Mouse (Mus musculus) midbrain, embryonic 16.5 days (tissue): ENCODE results near the gene Dusp19. TPM values are rescaled to one million over a fixed set of nuclear protein-coding genes. Genes with fewer than 3 reads are reported as not detected.

Source experiments
- ATAC-seq: fragments of 200-750 bp; cut with Nextera tagmentation; 2 replicates; pipeline ENCODE4 v1.8.0; 2017; ENCODE audit warnings: moderate TSS enrichment
- H3K27ac ChIP-seq: fragments of 300-500 bp; sonication (generic); 2 replicates; pipeline ENCODE4 v1.5.1; 2014; ENCODE audit warnings: mild to moderate bottlenecking, low read length, mixed read lengths
- H3K27me3 ChIP-seq: fragments of 300-500 bp; sonication (generic); 2 replicates; pipeline ENCODE4 v1.6.1; 2014; ENCODE audit warnings: low read depth, low read length, mixed read lengths; ENCODE audit not compliant: control insufficient read depth, insufficient read depth
- H3K36me3 ChIP-seq: fragments of 300-500 bp; sonication (generic); 2 replicates; pipeline ENCODE4 v1.6.1; 2014; ENCODE audit warnings: mild to moderate bottlenecking, low read length, moderate library complexity, mixed read lengths; ENCODE audit not compliant: control insufficient read depth, insufficient read depth
- H3K4me1 ChIP-seq: fragments of 300-500 bp; sonication (generic); 2 replicates; pipeline ENCODE4 v1.6.1; 2014; ENCODE audit warnings: mild to moderate bottlenecking, low read length, mixed read lengths; ENCODE audit not compliant: control insufficient read depth, insufficient read depth
- H3K4me2 ChIP-seq: fragments of 300-500 bp; sonication (generic); 2 replicates; pipeline ENCODE4 v1.6.1; 2014; ENCODE audit warnings: mild to moderate bottlenecking, low read length, mixed read lengths
- H3K4me3 ChIP-seq: fragments of 300-500 bp; sonication (generic); 2 replicates; pipeline ENCODE4 v1.5.1; 2014; ENCODE audit warnings: low read depth, mild to moderate bottlenecking, low read length, moderate library complexity, mixed read lengths
- H3K9ac ChIP-seq: fragments of 300-500 bp; sonication (generic); 2 replicates; pipeline ENCODE4 v1.6.1; 2014; ENCODE audit warnings: low read depth, low read length, mixed read lengths
- H3K9me3 ChIP-seq: fragments of 300-500 bp; sonication (generic); replicated peaks from 2 replicates; pipeline ENCODE4 v1.6.1; 2014; ENCODE audit warnings: mild to moderate bottlenecking, low read length, mixed read lengths; ENCODE audit not compliant: control insufficient read depth, poor library complexity, severe bottlenecking
- WGBS: fragments of 180-500 bp; shearing (Covaris S2); extraction: QIAGEN DNeasy Blood & Tissue Kit; methylation state at CpG from one replicate; pipeline ENCODE4 v1.1.7; 2014; 5-methylcytosine and 5-hydroxymethylcytosine counted together
- polyA plus RNA-seq: library from polyadenylated mRNA; unstranded; fragments of >200 nt; fragmentation: Nextera tagmentation; extraction: Ambion mirVana; gene quantifications from 2 replicates; pipeline ENCODE4 v1.2.1, GENCODE M21; 2015

The Dusp19 gene
- polyA plus RNA-seq, 1 experiment from 2014 or later, result 18.0 TPM

- WGBS, result 74% methylated on average over 4 of the region's 4 CpGs
- no peak for ATAC-seq
- Histone ChIP-seq H3K4me1 (no peaks in the 10 kb centered on the region), H3K9me3 (no peaks in the 10 kb centered on the region), H3K9ac (no peak overlapping the region), H3K36me3 (no peaks in the 10 kb centered on the region), H3K27me3 (no peaks in the 10 kb centered on the region), H3K4me3 (no peak overlapping the region), H3K4me2 (no peak overlapping the region), H3K27ac (no peak overlapping the region)
Observed at GRCm38 (mm10) chr2:80594215-80594918, 22.5 kb upstream of the Dusp19 start.

- Histone ChIP-seq H3K4me1 (no peaks in the 10 kb centered on the region), H3K36me3 (no peaks in the 10 kb centered on the region), H3K9ac (no peak overlapping the region), H3K27ac (no peak overlapping the region), H3K4me2 (no peak overlapping the region), H3K4me3 (no peak overlapping the region), H3K9me3 (no peaks in the 10 kb centered on the region), H3K27me3 (no peaks in the 10 kb centered on the region)
- ATAC-seq, result no peak
- WGBS, result 79% methylated on average over 5 of the region's 5 CpGs
Observed at GRCm38 (mm10) chr2:80596960-80597359, 19.9 kb upstream of the Dusp19 start.

- H3K27me3 ChIP-seq, result no peaks in the 10 kb centered on the region
- whole genome bisulfite sequencing, result 86% methylated on average over 3 of the region's 3 CpGs
- H3K9me3 ChIP-seq, result no peaks in the 10 kb centered on the region
- ATAC-seq, result no peak
- no peak overlapping the region for H3K27ac ChIP-seq
- H3K9ac ChIP-seq, result no peak overlapping the region
- no peak overlapping the region for H3K4me3 ChIP-seq
- no peak overlapping the region for H3K4me2 ChIP-seq
- no peaks in the 10 kb centered on the region for H3K36me3 ChIP-seq
- H3K4me1 ChIP-seq, result no peaks in the 10 kb centered on the region
Observed at GRCm38 (mm10) chr2:80599850-80600249, 17.0 kb upstream of the Dusp19 start.

GRCm38 (mm10) chr2:80600611-80601010, 16.2 kb upstream of the Dusp19 start:
- H3K27ac ChIP-seq, result no peak overlapping the region
- H3K4me1 ChIP-seq, result no peaks in the 10 kb centered on the region
- H3K4me2 ChIP-seq, result no peak overlapping the region
- ATAC-seq, result no peak
- no peak overlapping the region for H3K9ac ChIP-seq
- no peaks in the 10 kb centered on the region for H3K9me3 ChIP-seq
- H3K36me3 ChIP-seq, result no peaks in the 10 kb centered on the region
- H3K27me3 ChIP-seq, result no peaks in the 10 kb centered on the region
- no peak overlapping the region for H3K4me3 ChIP-seq

- WGBS, result 93% methylated on average over 13 of the region's 13 CpGs
- no peaks in the 10 kb centered on the region for H3K4me1 ChIP-seq
- no peaks in the 10 kb centered on the region for H3K36me3 ChIP-seq
- no peaks in the 10 kb centered on the region for H3K27me3 ChIP-seq
- H3K9ac ChIP-seq, result no peak overlapping the region
- no peak for ATAC-seq
- H3K9me3 ChIP-seq, result no peaks in the 10 kb centered on the region
- H3K27ac ChIP-seq, result no peak overlapping the region
- H3K4me3 ChIP-seq, result no peak overlapping the region
- no peak overlapping the region for H3K4me2 ChIP-seq
Observed at GRCm38 (mm10) chr2:80602756-80603155, 14.1 kb upstream of the Dusp19 start.

- Histone ChIP-seq H3K27ac (no peak overlapping the region), H3K4me2 (no peak overlapping the region), H3K4me3 (no peak overlapping the region), H3K36me3 (no peaks in the 10 kb centered on the region), H3K9me3 (no peaks in the 10 kb centered on the region), H3K4me1 (no peaks in the 10 kb centered on the region), H3K9ac (no peak overlapping the region), H3K27me3 (no peaks in the 10 kb centered on the region)
- no peak for ATAC-seq
- WGBS, result 78% methylated on average over 19 of the region's 19 CpGs
Observed at GRCm38 (mm10) chr2:80603771-80604426, 12.9 kb upstream of the Dusp19 start.

- ATAC-seq, result no peak
- H3K4me3 ChIP-seq, result no peak overlapping the region
- no peaks in the 10 kb centered on the region for H3K36me3 ChIP-seq
- 90% methylated on average over 1 of the region's 1 CpGs for WGBS
- H3K9ac ChIP-seq, result no peak overlapping the region
- no peak overlapping the region for H3K4me2 ChIP-seq
- no peak overlapping the region for H3K27ac ChIP-seq
- H3K27me3 ChIP-seq, result no peaks in the 10 kb centered on the region
- no peaks in the 10 kb centered on the region for H3K9me3 ChIP-seq
- no peaks in the 10 kb centered on the region for H3K4me1 ChIP-seq
Observed at GRCm38 (mm10) chr2:80612286-80612685, 4.6 kb upstream of the Dusp19 start.

GRCm38 (mm10) chr2:80612796-80613195, 4.0 kb upstream of the Dusp19 start:
- Histone ChIP-seq H3K9ac (no peak overlapping the region), H3K4me2 (no peak overlapping the region), H3K4me3 (no peak overlapping the region), H3K36me3 (no peaks in the 10 kb centered on the region), H3K27me3 (no peaks in the 10 kb centered on the region), H3K27ac (no peak overlapping the region), H3K9me3 (no peaks in the 10 kb centered on the region), H3K4me1 (peaks cover 1% of the 10 kb centered on the region)
- ATAC-seq, result no peak
- 61% methylated on average over 2 of the region's 2 CpGs for WGBS

- 89% methylated on average over 3 of the region's 3 CpGs for WGBS
- Histone ChIP-seq H3K4me1 (peaks cover 13% of the 10 kb centered on the region), H3K36me3 (peaks cover 7% of the 10 kb centered on the region), H3K9me3 (no peaks in the 10 kb centered on the region), H3K4me3 (no peak overlapping the region), H3K4me2 (no peak overlapping the region), H3K27ac (no peak overlapping the region), H3K9ac (no peak overlapping the region), H3K27me3 (no peaks in the 10 kb centered on the region)
- no peak for ATAC-seq
Observed at GRCm38 (mm10) chr2:80618991-80619390, 2.1 kb downstream of the Dusp19 start.
